Mouse (Mus musculus): ENCODE data around the gene Krt7.

Krt7 gene

DNA sequence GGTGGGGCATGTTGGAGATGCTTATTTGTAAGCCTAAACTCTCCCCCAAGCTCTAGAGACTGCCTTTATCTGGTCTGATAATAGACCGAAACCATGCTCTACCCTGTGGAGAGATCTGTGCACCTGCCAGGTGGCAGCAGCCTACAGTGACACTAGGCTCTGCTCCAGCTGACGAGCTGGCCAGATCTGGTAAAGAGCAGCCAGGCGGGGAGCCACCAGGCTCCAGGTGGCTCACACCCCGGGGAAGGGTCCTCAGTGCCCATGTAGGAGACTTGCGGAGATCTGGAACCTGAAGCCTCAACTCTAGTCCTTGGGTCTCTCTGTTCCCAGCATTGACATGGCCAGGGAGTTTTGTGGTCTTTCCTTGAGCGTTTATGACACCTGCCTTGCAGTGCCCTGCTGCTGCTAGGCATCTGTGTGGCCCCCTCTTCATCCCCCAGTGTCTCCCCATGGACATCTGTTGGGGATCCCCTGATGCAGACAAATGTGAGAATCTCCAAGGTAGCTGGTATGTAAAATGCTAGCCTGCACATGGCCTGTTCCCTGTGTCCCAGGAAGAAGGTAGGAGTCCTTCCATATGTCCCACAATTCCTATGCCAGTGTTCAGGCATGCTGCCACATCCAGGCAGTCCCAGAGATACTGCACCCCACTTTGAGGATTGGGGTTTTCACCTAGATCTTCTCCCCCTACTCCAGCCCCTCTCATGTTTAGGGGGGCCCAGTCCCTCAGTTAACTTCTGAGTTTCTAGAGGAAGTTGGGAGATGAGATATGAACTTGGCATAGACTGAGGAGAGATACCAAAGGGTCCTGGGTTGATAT is 34.7 kb upstream of the Krt7 start:
- DNase-seq (ENCODE audit: low read depth in 1 of 2, low spot score in 2 of 2) = no peak

GRCm38 (mm10) chr15:101376776-101377061 is 34.1 kb upstream of the Krt7 start:
- DNase-seq (ENCODE audit: low read depth in 1 of 2, low spot score in 2 of 2) = no peak

DNA sequence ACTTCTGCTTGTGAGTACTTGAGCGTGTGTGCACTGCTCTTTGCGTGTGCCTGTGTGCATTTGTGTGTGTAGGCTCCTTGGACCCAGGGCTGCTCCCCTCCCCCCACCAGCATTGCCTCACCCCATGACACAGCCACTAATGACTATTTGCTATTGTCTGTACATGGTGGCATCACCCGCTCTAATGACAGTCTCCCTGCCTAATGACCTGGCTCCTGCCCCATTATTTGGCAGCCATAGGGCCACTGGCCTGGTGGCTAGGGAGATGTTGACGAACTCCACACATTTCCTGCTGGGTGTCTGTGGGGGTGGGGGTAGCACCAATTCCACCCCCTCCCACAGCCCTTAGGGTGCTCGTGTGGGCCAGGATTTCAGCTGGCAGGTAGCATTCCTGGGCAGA is 32.2 kb upstream of the Krt7 start:
- DNase-seq (ENCODE audit: low read depth in 1 of 2, low spot score in 2 of 2) = no peak

DNA sequence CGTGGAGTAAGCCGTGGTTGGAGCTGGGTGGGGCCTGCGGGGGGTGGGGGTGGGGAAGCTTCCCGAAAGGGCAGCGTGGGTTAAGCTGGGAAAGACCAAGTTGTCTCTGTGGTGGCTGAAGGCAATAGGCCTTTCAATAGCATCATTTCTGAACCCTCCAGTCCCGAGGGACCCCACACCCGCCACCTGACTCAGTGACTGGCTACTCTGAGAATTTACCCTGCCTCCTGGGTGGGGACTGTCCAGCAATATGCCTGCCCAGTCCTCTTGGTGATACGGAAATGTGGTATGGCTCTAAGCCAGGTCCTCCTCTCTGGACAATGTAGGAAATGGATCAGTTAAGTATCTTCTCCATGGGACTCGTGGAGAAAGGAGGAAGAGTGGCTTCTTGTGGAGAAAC is 29.1 kb upstream of the Krt7 start:
- DNase-seq (ENCODE audit: low read depth in 1 of 2, low spot score in 2 of 2) = no peak

DNA sequence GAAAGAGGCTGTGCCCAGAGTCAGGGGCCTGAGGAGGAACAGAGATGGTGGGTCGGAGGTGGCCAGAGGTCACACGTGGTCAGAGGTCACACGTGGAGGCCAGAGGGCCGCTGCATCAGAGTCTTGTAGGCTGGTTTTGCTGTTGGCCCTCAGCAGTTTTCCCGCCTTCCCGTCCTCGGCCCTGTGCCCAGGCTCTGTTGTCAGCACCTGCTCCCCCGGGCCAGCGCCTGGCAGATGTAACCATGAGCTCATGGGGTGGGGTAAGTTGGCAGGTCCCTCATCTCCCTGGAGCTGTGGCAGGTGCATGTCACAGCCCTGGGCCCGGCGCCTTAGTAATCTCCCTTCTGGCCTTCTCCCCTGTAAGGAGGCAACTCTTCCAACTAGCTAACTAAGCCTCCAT is 28.0 kb upstream of the Krt7 start:
- no peak for DNase-seq (ENCODE audit: low read depth in 1 of 2, low spot score in 2 of 2)

- no peak for DNase-seq (ENCODE audit: low read depth in 1 of 2, low spot score in 2 of 2)
Observed at GRCm38 (mm10) chr15:101384610-101385009, 26.2 kb upstream of the Krt7 start.

- DNase-seq (ENCODE audit: low read depth in 1 of 2, low spot score in 2 of 2) = no peak
Observed at GRCm38 (mm10) chr15:101385064-101385463, 25.8 kb upstream of the Krt7 start.

GRCm38 (mm10) chr15:101387176-101387575 is 23.7 kb upstream of the Krt7 start:
- DNase-seq (ENCODE audit: low read depth in 1 of 2, low spot score in 2 of 2) = no peak

GRCm38 (mm10) chr15:101388034-101388541 is 22.8 kb upstream of the Krt7 start:
- DNase-seq (ENCODE audit: low read depth in 1 of 2, low spot score in 2 of 2) = no peak

DNA sequence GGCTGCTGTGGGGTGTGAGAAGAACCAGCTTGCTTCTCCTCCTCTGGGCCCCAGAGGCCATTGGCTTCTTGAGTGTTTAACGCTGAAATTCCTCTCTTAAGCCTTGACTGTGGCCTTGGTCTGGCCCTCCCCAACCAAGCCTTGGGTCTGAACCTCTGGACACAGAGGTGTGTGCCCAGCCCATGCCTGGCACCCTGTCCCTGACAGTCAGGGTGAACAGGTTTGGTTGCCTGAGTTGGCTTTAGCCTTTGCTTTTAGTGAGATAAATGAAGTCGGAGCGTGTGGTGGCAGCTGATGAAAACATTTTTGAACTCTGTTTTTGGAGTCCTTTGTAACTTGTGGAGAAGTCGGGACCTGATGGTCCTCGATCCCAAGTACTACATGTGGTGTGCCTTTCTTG is 20.6 kb upstream of the Krt7 start:
- DNase-seq (ENCODE audit: low read depth in 1 of 2, low spot score in 2 of 2) = no peak

DNA sequence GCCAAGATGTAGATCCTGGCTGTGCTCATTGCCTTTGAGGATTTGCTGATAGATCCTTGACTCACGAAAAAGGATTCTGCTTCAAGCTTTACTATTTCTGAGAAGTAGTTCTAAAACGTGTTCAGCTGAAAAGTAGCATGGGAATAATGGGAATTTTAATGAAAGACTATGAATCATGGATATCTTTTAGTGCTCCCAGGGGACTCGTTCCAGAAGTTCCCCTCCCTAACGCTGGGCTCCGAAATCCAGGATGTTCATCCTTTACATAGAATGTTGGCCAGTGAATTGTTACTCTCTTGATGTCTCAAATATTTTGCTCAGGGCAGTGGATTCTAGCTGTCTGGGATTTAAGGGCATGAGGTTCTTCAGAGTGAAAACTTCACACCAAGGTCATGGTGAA is 18.6 kb upstream of the Krt7 start:
- DNase-seq (ENCODE audit: low read depth in 1 of 2, low spot score in 2 of 2) = no peak

- DNase-seq (ENCODE audit: low read depth in 1 of 2, low spot score in 2 of 2) = no peak
Observed at GRCm38 (mm10) chr15:101394908-101395307, 15.9 kb upstream of the Krt7 start.

- no peak for DNase-seq (ENCODE audit: low read depth in 1 of 2, low spot score in 2 of 2)
Observed at GRCm38 (mm10) chr15:101396466-101396865, 14.4 kb upstream of the Krt7 start.

DNA sequence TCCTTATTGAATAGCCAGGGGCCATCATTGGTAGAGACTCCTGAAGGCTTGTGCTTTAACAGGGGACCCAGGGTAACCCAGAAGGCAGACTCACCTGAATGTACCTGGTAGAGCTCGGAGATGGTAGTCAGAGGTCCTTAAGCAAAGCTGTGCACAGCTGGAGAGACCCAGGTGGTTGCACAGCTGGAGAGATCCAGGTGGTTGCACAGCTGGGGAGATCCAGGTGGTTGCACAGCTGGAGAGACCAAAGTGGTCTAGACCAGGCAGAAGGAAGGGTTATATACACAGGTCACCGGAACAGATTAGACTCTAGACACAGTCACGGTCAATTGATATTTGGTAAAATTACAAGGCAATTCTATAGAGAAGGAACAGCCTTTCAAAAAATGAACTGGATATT is 13.9 kb upstream of the Krt7 start:
- no peak for DNase-seq (ENCODE audit: low read depth in 1 of 2, low spot score in 2 of 2)

GRCm38 (mm10) chr15:101397683-101398082 is 13.2 kb upstream of the Krt7 start:
- DNase-seq (ENCODE audit: low read depth in 1 of 2, low spot score in 2 of 2) = no peak

DNA sequence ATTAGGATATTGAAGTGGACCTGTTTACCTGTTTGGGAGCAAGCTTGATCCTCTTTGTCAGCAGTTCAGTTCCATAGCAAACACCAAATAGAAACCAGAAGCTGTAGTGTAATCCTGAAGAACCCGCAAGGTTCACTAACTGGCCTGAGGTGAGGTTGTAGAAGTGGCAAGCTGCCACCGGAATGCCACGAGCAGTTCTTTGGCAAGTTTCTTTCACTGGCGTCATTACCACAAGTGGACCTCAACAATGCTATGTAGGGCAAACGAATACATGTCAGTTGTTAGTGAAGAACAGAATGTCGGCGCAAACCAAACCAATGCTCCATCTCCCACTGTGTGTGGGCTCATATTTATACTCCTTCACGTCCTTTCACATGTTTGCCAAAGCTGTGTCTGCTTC is 12.6 kb upstream of the Krt7 start:
- no peak for DNase-seq (ENCODE audit: low read depth in 1 of 2, low spot score in 2 of 2)

- no peak for DNase-seq (ENCODE audit: low read depth in 1 of 2, low spot score in 2 of 2)
Observed at GRCm38 (mm10) chr15:101412188-101412587, 1.3 kb downstream of the Krt7 start.

DNA sequence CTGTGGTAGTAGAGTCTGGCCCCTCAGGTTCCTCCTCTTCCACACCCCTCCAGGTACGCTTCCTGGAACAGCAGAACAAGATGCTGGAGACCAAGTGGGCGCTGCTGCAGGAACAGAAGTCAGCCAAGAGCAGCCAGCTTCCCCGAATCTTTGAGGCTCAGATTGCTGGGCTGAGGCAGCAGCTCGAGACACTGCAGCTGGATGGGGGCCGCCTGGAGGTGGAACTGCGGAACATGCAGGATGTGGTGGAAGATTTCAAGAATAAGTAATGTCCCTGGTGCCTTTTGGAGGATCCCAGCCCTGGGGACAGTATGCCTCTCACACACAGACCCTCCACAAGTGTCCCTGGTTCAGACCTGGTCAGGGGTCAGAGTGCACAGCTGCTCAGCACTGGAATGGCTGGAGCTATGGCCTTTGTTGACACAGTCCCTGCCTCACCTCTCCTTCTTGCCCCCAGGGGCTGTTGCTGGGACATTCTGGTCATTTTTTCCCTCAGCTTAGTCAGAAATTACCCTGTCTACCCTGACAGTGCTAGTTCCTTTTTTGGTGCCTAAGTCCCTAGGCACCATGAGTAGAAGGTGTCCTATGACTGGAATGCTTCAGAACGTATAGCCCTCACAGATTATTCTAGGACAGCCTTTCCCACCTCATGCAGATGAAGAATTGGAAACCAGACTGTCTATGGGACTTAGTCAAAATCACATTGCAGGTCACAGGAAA is 3.2 kb downstream of the Krt7 start:
- DNase-seq (ENCODE audit: low read depth in 1 of 2, low spot score in 2 of 2) = no peak

DNA sequence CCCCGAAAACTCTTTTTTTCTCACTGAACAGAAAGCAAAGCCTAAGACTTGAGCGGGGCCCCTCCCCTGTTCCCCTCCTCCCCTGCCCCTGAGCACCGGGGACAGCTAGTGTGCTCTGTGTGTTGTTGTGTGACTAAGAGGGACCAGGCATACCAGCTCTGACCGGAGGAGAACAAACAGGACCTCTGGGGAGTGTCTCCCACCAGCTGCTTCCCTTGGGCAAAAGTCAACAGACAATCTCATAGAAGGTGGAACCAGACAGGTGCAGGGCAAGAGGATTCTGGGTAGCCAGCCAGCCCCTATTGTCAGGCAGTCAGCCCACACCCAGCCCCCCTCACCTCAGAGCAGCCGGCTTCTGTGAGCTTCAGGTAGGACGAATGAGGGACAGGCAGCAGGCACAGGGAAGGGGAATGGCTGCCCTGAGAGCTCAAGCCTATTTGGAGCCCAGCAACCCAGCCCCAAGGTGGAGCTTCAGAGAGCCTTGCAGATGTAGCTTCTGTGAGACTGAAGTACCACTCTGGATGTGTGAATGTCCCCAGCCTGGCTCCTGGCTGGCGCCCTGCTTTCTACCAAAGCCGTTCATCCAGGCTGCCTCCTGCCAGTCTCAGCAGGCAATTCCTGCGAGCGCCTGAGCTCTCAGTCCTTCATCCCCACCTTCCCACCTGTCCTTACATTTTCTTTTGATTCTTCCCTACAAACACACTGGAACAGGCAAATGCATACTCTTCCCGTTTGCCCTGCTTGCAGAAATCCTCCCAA is 4.1 kb downstream of the Krt7 start:
- DNase-seq (ENCODE audit: low read depth in 1 of 2, low spot score in 2 of 2) = no peak

DNA sequence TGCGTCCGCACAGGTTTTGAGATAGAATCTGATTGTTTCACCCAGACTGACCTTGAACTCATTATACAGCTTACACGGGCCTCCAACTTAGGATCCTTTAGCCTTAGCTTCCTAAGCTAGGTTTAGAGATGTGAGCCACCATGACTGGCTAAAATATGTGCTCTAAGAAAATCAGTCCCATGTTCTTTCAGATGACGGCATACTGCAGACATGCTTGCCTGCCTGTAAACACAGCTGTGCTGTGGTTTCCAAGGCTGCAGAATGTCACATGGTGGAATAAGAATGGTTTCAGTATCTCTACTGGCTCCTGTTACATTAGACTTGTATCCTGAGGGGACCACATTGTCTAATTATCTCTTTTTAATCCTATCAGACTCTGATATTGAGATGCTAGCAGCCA is 8.1 kb downstream of the Krt7 start:
- DNase-seq (ENCODE audit: low read depth in 1 of 2, low spot score in 2 of 2) = no peak

DNA sequence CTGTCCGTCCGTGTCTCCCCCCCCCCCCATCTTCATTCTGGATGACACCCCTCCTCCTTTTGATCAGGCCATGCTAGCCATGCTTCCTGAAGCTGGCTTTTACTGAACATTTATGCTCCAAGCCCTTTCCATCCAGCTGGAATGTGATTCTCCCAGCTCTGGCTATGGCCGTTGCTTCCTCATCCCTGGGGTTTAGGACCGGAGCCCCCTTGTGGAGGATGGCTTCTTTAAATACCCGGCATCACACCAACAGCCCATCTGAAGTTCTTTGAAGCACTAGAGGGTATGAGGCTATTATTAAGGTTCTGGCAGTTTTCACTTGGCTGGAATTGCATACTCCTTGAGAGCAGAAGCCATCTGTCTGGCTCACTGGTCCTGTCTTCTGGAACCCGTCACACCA is 10.1 kb downstream of the Krt7 start:
- DNase-seq (ENCODE audit: low read depth in 1 of 2, low spot score in 2 of 2) = no peak

DNA sequence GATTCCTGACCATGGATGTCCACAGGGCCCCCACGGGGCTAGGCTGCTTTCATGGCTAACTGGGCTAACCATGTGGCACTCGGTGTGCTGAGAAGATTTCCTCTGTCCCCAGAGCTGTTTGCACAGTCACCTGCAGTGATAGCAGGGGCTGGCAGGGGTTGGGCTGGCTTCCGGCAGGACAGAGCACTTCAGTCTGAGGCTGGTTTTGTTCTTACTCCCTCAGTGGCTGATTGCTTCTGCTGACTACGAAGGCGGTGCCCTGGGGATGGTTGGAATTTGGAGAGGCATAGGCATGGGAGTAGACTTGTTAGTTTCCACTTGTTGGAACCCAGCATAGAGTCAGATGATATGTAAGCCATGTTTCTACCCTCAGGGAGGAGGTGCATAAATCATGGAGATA is 14.1 kb downstream of the Krt7 start:
- DNase-seq (ENCODE audit: low read depth in 1 of 2, low spot score in 2 of 2) = no peak
